Mouse (Mus musculus) retina, adult 2 months (tissue): ENCODE results near the gene Thap7.
A peak's percentile ranks its signal among the peaks of the same experiment; 100 is the strongest.
"Not testable (repeated sequence)": the region's sequence is repeated elsewhere in the genome, so short reads cannot be mapped to it uniquely, and the experiment has no call there.

Source experiments
- DNase-seq: peaks from one replicate; pipeline ENCODE4 v3.0.0-alpha.2; 2012; ENCODE audit warnings: low read depth, low spot score

Thap7 gene

GRCm38 (mm10) chr16:17530640-17531288, at the start of gene Thap7:
Thap7 (minus strand) TSS chr16:17531136.
- peak; percentile 89 for DNase-seq

- no peak for DNase-seq
Measured at GRCm38 (mm10) chr16:17576825-17577215, 45.9 kb upstream of the Thap7 start.

- DNase-seq: no peak
Measured at GRCm38 (mm10) chr16:17575870-17576824, 45.2 kb upstream of the Thap7 start.

GRCm38 (mm10) chr16:17566186-17566585, 35.2 kb upstream of the Thap7 start:
- DNase-seq: no peak

GRCm38 (mm10) chr16:17564771-17565170, 33.8 kb upstream of the Thap7 start:
- DNase-seq: no peak

- no peak for DNase-seq
Measured at GRCm38 (mm10) chr16:17564221-17564620, 33.3 kb upstream of the Thap7 start.

- DNase-seq: no peak
Measured at GRCm38 (mm10) chr16:17563580-17563979, 32.6 kb upstream of the Thap7 start.

GRCm38 (mm10) chr16:17561751-17562208, 30.8 kb upstream of the Thap7 start, which contains the start of gene P2rx6:
P2rx6 (plus strand) TSS chr16:17561885.
- no peak for DNase-seq

- DNase-seq: no peak
Measured at GRCm38 (mm10) chr16:17561128-17561750, 30.3 kb upstream of the Thap7 start, which contains the start of gene Lrrc74b. Lrrc74b (minus strand) TSS chr16:17561247.

GRCm38 (mm10) chr16:17559396-17560027, 28.6 kb upstream of the Thap7 start:
- DNase-seq: no peak

- no peak for DNase-seq
Measured at GRCm38 (mm10) chr16:17558811-17559210, 27.9 kb upstream of the Thap7 start.

- DNase-seq: peak; percentile 67
Measured at GRCm38 (mm10) chr16:17557947-17558480, 27.1 kb upstream of the Thap7 start.

GRCm38 (mm10) chr16:17556907-17557306, 26.0 kb upstream of the Thap7 start:
- no peak for DNase-seq

GRCm38 (mm10) chr16:17556180-17556579, 25.2 kb upstream of the Thap7 start:
- no peak for DNase-seq

- DNase-seq: not testable (repeated sequence)
Measured at GRCm38 (mm10) chr16:17554702-17555101, 23.8 kb upstream of the Thap7 start.

- DNase-seq: no peak
Measured at GRCm38 (mm10) chr16:17553910-17554685, 23.2 kb upstream of the Thap7 start.

- no peak for DNase-seq
Measured at GRCm38 (mm10) chr16:17552837-17553236, 21.9 kb upstream of the Thap7 start.

- DNase-seq: no peak
Measured at GRCm38 (mm10) chr16:17542632-17543031, 11.7 kb upstream of the Thap7 start.

- no peak for DNase-seq
Measured at GRCm38 (mm10) chr16:17536584-17536983, 5.6 kb upstream of the Thap7 start.

- no peak for DNase-seq
Measured at GRCm38 (mm10) chr16:17532676-17533329, 1.9 kb upstream of the Thap7 start.
